20 mouse cellular contexts compared by ENCODE assay signal in genomic region chr2:75324146-75324749, GRCm38 (mm10).
"Had no signal": no experiment of that assay in that cellular context is flagged by ENCODE, and none has a peak within 500 bp of the region (broad histone marks: within the 10 kb centered on the region; RNA-seq: fewer than 3 reads in every experiment).

No protein-coding gene starts in this region.

- H3K4me1 ChIP-seq: liver, embryonic 12.5 days; liver, embryonic 15.5 days; lung, embryonic 15.5 days; neural tube, embryonic 12.5 days; neural tube, embryonic 15.5 days; stomach, embryonic 15.5 days had no signal

- H3K36me3 ChIP-seq: limb, embryonic 13.5 days; liver, embryonic 12.5 days; liver, embryonic 15.5 days; lung, embryonic 15.5 days; neural tube, embryonic 12.5 days; neural tube, embryonic 15.5 days; stomach, embryonic 15.5 days had no signal

- H3K27ac ChIP-seq: left cerebral cortex, adult 2 months; limb, embryonic 13.5 days; liver, embryonic 12.5 days; liver, embryonic 15.5 days; lung, embryonic 15.5 days; neural tube, embryonic 12.5 days; neural tube, embryonic 15.5 days; stomach, embryonic 15.5 days had no signal

- H3K4me3 ChIP-seq: left cerebral cortex, adult 2 months; limb, embryonic 13.5 days; liver, embryonic 12.5 days; liver, embryonic 15.5 days; lung, embryonic 15.5 days; neural tube, embryonic 12.5 days; neural tube, embryonic 15.5 days; stomach, embryonic 15.5 days had no signal

- H3K9ac ChIP-seq: limb, embryonic 13.5 days; liver, embryonic 12.5 days; liver, embryonic 15.5 days; lung, embryonic 15.5 days; neural tube, embryonic 12.5 days; neural tube, embryonic 15.5 days; stomach, embryonic 15.5 days had no signal

- DNase-seq: layer of hippocampus, postnatal 36 days; liver; lung, adult 18-20 months; lung, postnatal 10 days; lung, postnatal 4 days; midbrain, embryonic 14.5 days; right cerebral cortex, adult 18-20 months; right cerebral cortex, postnatal 14 days; spleen, adult 18-20 months; thymus, postnatal 25 days had no signal

- ATAC-seq: intestine, postnatal 0 days; liver, embryonic 12.5 days had no signal

- H3K9me3 ChIP-seq: limb, embryonic 13.5 days; liver, embryonic 12.5 days; liver, embryonic 15.5 days; lung, embryonic 15.5 days; neural tube, embryonic 12.5 days; neural tube, embryonic 15.5 days; stomach, embryonic 15.5 days had no signal

- H3K27me3 ChIP-seq: liver, embryonic 12.5 days; liver, embryonic 15.5 days; lung, embryonic 15.5 days; neural tube, embryonic 12.5 days; neural tube, embryonic 15.5 days; stomach, embryonic 15.5 days had no signal

- H3K4me2 ChIP-seq: limb, embryonic 13.5 days; liver, embryonic 12.5 days; liver, embryonic 15.5 days; lung, embryonic 15.5 days; midbrain, embryonic 11.5 days; neural tube, embryonic 12.5 days; neural tube, embryonic 15.5 days; stomach, embryonic 15.5 days had no signal
